Mouse (Mus musculus) midbrain, embryonic 12.5 days (tissue): ENCODE measurements at regions not wholly inside any gene's neighbourhood (a gene's known extent, or its start where the extent isn't known, plus 50 kb on each side); places are given as distances from the start of the nearest gene placed in this dataset.

Experiments used
- ATAC-seq: fragments of 200-750 bp; cut with Nextera tagmentation; 2 replicates; pipeline ENCODE4 v1.8.0; 2017; ENCODE audit warnings: low read depth, moderate TSS enrichment, moderate library complexity; ENCODE audit not compliant: low FRiP score
- H3K27ac ChIP-seq: fragments of 300-500 bp; sonication (generic); replicated peaks from 2 replicates; pipeline ENCODE4 v1.5.1; 2016; ENCODE audit warnings: mild to moderate bottlenecking
- H3K27me3 ChIP-seq: fragments of 300-500 bp; sonication (generic); 2 replicates; pipeline ENCODE4 v1.6.1; 2016; ENCODE audit warnings: mild to moderate bottlenecking
- H3K36me3 ChIP-seq: fragments of 300-500 bp; sonication (generic); 2 replicates; pipeline ENCODE4 v1.6.1; 2016
- H3K4me1 ChIP-seq: fragments of 300-500 bp; sonication (generic); 2 replicates; pipeline ENCODE4 v1.6.1; 2016
- H3K4me2 ChIP-seq: fragments of 300-500 bp; sonication (generic); replicated peaks from 2 replicates; pipeline ENCODE4 v1.6.1; 2016; ENCODE audit warnings: mild to moderate bottlenecking, moderate library complexity
- H3K4me3 ChIP-seq: fragments of 300-500 bp; sonication (generic); 2 replicates; pipeline ENCODE4 v1.5.1; 2016; ENCODE audit warnings: mild to moderate bottlenecking
- H3K9ac ChIP-seq: fragments of 300-500 bp; sonication (generic); replicated peaks from 2 replicates; pipeline ENCODE4 v1.6.1; 2016; ENCODE audit warnings: mild to moderate bottlenecking, moderate library complexity
- H3K9me3 ChIP-seq: fragments of 300-500 bp; sonication (generic); 2 replicates; pipeline ENCODE4 v1.6.1; 2016; ENCODE audit warnings: mild to moderate bottlenecking
- WGBS: fragments of 180-500 bp; shearing (Covaris S2); methylation state at CpG from one replicate; pipeline ENCODE4 v1.1.7; 2016; 5-methylcytosine and 5-hydroxymethylcytosine counted together

- Histone ChIP-seq H3K4me1 (0 out of 2 replicates have a peak, but pooled peaks cover 11% of the 10 kb centered on the region), H3K27ac (0 out of 2 replicates have a peak overlapping the region, but pooled peaks have one; percentile 15), H3K4me2 (no peak overlapping the region), H3K4me3 (no peak overlapping the region), H3K27me3 (no peaks in the 10 kb centered on the region), H3K9me3 (no peaks in the 10 kb centered on the region), H3K9ac (no peak overlapping the region), H3K36me3 (no peaks in the 10 kb centered on the region)
- no peak for ATAC-seq
- WGBS = 72% methylated on average over 8 of the region's 8 CpGs
Observed at GRCm38 (mm10) chr16:95141510-95142394, 115.6 kb upstream of the Kcnj15 start.

GRCm38 (mm10) chr16:95150499-95150898 lies 106.9 kb upstream of the Kcnj15 start:
- no peaks in the 10 kb centered on the region for H3K9me3 ChIP-seq
- peaks cover 4% of the 10 kb centered on the region; the same call in 1 of the 2 replicates for H3K4me1 ChIP-seq
- no peak for ATAC-seq
- H3K27me3 ChIP-seq = no peaks in the 10 kb centered on the region
- no peak overlapping the region for H3K4me3 ChIP-seq
- 78% methylated on average over 8 of the region's 8 CpGs for WGBS
- H3K36me3 ChIP-seq = no peaks in the 10 kb centered on the region
- H3K4me2 ChIP-seq = no peak overlapping the region
- no peak overlapping the region for H3K27ac ChIP-seq
- no peak overlapping the region for H3K9ac ChIP-seq

GRCm38 (mm10) chr16:95151499-95151898 lies 105.9 kb upstream of the Kcnj15 start:
- no peak overlapping the region for H3K4me2 ChIP-seq
- no peaks in the 10 kb centered on the region for H3K36me3 ChIP-seq
- WGBS = 85% methylated on average over 3 of the region's 3 CpGs
- H3K27me3 ChIP-seq = no peaks in the 10 kb centered on the region
- ATAC-seq = no peak
- H3K27ac ChIP-seq = no peak overlapping the region
- no peak overlapping the region for H3K9ac ChIP-seq
- H3K9me3 ChIP-seq = no peaks in the 10 kb centered on the region
- H3K4me3 ChIP-seq = no peak overlapping the region
- H3K4me1 ChIP-seq = peaks cover 4% of the 10 kb centered on the region; the same call in 1 of the 2 replicates

- H3K27me3 ChIP-seq = no peaks in the 10 kb centered on the region
- H3K36me3 ChIP-seq = no peaks in the 10 kb centered on the region
Observed at GRCm38 (mm10) chr16:95151914-95152313, 105.4 kb upstream of the Kcnj15 start.

GRCm38 (mm10) chr16:95152742-95153383 lies 104.5 kb upstream of the Kcnj15 start:
- Histone ChIP-seq H3K27me3 (no peaks in the 10 kb centered on the region), H3K4me3 (no peak overlapping the region), H3K4me1 (no peaks in the 10 kb centered on the region), H3K9ac (no peak overlapping the region), H3K36me3 (no peaks in the 10 kb centered on the region), H3K9me3 (no peaks in the 10 kb centered on the region), H3K27ac (no peak overlapping the region), H3K4me2 (no peak overlapping the region)
- WGBS = 79% methylated on average over 13 of the region's 13 CpGs
- ATAC-seq = no peak

More at GRCm38 (mm10) chr16:95151914-95152313, 105.4 kb upstream of the Kcnj15 start:
- H3K4me1 ChIP-seq = peaks cover 4% of the 10 kb centered on the region; the same call in 1 of the 2 replicates
- H3K4me3 ChIP-seq = no peak overlapping the region
- no peak overlapping the region for H3K4me2 ChIP-seq
- H3K9ac ChIP-seq = no peak overlapping the region
- WGBS = 87% methylated on average over 6 of the region's 6 CpGs
- no peaks in the 10 kb centered on the region for H3K9me3 ChIP-seq
- no peak for ATAC-seq
- no peak overlapping the region for H3K27ac ChIP-seq

- Histone ChIP-seq H3K9me3 (no peaks in the 10 kb centered on the region), H3K27ac (no peak overlapping the region), H3K4me1 (no peaks in the 10 kb centered on the region), H3K9ac (no peak overlapping the region), H3K27me3 (no peaks in the 10 kb centered on the region), H3K4me2 (no peak overlapping the region), H3K36me3 (no peaks in the 10 kb centered on the region), H3K4me3 (no peak overlapping the region)
- ATAC-seq = no peak
- 87% methylated on average over 7 of the region's 7 CpGs for WGBS
Observed at GRCm38 (mm10) chr16:95168349-95168748, 89.0 kb upstream of the Kcnj15 start.

GRCm38 (mm10) chr16:95169346-95169745 lies 88.0 kb upstream of the Kcnj15 start:
- no peak for ATAC-seq
- H3K27ac ChIP-seq = no peak overlapping the region
- no peaks in the 10 kb centered on the region for H3K4me1 ChIP-seq
- no peaks in the 10 kb centered on the region for H3K9me3 ChIP-seq
- H3K4me2 ChIP-seq = no peak overlapping the region
- H3K9ac ChIP-seq = no peak overlapping the region
- H3K27me3 ChIP-seq = no peaks in the 10 kb centered on the region
- WGBS = 95% methylated on average over 1 of the region's 1 CpGs
- H3K36me3 ChIP-seq = no peaks in the 10 kb centered on the region
- no peak overlapping the region for H3K4me3 ChIP-seq

GRCm38 (mm10) chr16:95180562-95180961 lies 76.8 kb upstream of the Kcnj15 start:
- ATAC-seq = no peak
- H3K4me1 ChIP-seq = no peaks in the 10 kb centered on the region
- H3K9ac ChIP-seq = no peak overlapping the region
- WGBS = 94% methylated on average over 5 of the region's 5 CpGs
- H3K4me2 ChIP-seq = no peak overlapping the region
- H3K4me3 ChIP-seq = no peak overlapping the region
- no peaks in the 10 kb centered on the region for H3K9me3 ChIP-seq
- no peak overlapping the region for H3K27ac ChIP-seq
- no peaks in the 10 kb centered on the region for H3K36me3 ChIP-seq
- H3K27me3 ChIP-seq = no peaks in the 10 kb centered on the region

GRCm38 (mm10) chr16:95185341-95185740 lies 72.0 kb upstream of the Kcnj15 start:
- 81% methylated on average over 9 of the region's 9 CpGs for WGBS
- no peaks in the 10 kb centered on the region for H3K4me1 ChIP-seq
- H3K27ac ChIP-seq = no peak overlapping the region
- no peak for ATAC-seq
- no peaks in the 10 kb centered on the region for H3K36me3 ChIP-seq
- H3K9ac ChIP-seq = no peak overlapping the region
- H3K9me3 ChIP-seq = no peaks in the 10 kb centered on the region
- H3K4me2 ChIP-seq = no peak overlapping the region
- H3K27me3 ChIP-seq = no peaks in the 10 kb centered on the region
- H3K4me3 ChIP-seq = no peak overlapping the region

GRCm38 (mm10) chr16:95189114-95189513 lies 68.2 kb upstream of the Kcnj15 start:
- H3K4me3 ChIP-seq = no peak overlapping the region
- no peak for ATAC-seq
- H3K27ac ChIP-seq = no peak overlapping the region
- no peaks in the 10 kb centered on the region for H3K4me1 ChIP-seq
- H3K36me3 ChIP-seq = no peaks in the 10 kb centered on the region
- H3K9me3 ChIP-seq = no peaks in the 10 kb centered on the region
- H3K4me2 ChIP-seq = no peak overlapping the region
- no peaks in the 10 kb centered on the region for H3K27me3 ChIP-seq
- no peak overlapping the region for H3K9ac ChIP-seq
- WGBS = 92% methylated on average over 8 of the region's 8 CpGs

GRCm38 (mm10) chr16:95194151-95194550 lies 63.2 kb upstream of the Kcnj15 start:
- no peaks in the 10 kb centered on the region for H3K9me3 ChIP-seq
- ATAC-seq = no peak
- no peak overlapping the region for H3K4me2 ChIP-seq
- no peaks in the 10 kb centered on the region for H3K36me3 ChIP-seq
- WGBS = 62% methylated on average over 4 of the region's 4 CpGs
- H3K4me3 ChIP-seq = no peak overlapping the region
- 0 out of 2 replicates have a peak, but pooled peaks cover 4% of the 10 kb centered on the region for H3K4me1 ChIP-seq
- H3K27ac ChIP-seq = no peak overlapping the region
- no peaks in the 10 kb centered on the region for H3K27me3 ChIP-seq
- H3K9ac ChIP-seq = no peak overlapping the region

- H3K4me1 ChIP-seq = 0 out of 2 replicates have a peak, but pooled peaks cover 4% of the 10 kb centered on the region
- H3K27me3 ChIP-seq = no peaks in the 10 kb centered on the region
- no peak for ATAC-seq
- no peak overlapping the region for H3K4me2 ChIP-seq
- H3K9ac ChIP-seq = no peak overlapping the region
- no peak overlapping the region for H3K27ac ChIP-seq
- no peak overlapping the region for H3K4me3 ChIP-seq
- H3K9me3 ChIP-seq = no peaks in the 10 kb centered on the region
- no peaks in the 10 kb centered on the region for H3K36me3 ChIP-seq
- WGBS = 87% methylated on average over 4 of the region's 4 CpGs
Observed at GRCm38 (mm10) chr16:95196141-95196540, 61.2 kb upstream of the Kcnj15 start.
